Mouse (Mus musculus) frontal cortex, postnatal 25 days (tissue): ENCODE results near the gene Ccnd2.

Experiments used
- DNase-seq, 2 experiments: peaks; one replicate each; pipeline ENCODE4 v3.0.0; 2022; ENCODE audit warnings: low spot score in 2 of 2

The Ccnd2 gene

DNA sequence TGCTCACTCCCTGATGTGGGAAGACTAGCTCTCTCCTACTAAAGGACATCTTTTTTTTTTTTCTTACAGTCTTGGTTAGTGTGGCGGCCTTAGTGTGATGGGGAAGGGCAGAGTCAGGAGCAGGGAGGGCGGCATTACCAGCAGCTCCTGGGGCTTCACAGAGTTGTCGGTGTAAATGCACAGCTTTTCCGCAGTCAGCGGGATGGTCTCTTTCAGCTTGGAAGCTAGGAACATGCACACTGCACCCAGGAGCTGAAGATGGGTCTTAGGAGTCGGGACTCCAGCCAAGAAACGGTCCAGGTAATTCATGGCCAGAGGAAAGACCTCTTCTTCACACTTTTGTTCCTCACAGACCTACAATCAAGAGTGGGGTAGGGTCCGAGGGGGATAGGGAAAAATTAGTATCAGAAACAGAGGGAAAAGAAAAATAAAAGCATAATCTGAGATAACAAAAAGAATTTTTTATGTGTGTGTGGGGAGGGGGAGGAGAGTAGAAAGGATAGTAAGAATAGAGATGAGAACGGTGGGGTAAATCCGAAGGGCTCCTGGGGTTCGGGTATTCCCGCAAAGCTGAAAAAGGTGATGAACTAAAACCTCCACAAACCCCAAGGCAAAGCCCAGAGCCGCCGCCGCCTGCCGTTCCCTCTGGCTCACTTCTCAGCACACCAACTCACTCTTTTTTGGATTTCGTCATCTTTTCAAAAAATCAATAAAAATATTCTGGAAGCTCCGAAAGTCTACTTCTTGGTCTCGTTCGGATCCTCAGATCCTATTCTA is 3.3 kb downstream of the Ccnd2 start:
- no peak for DNase-seq

DNA sequence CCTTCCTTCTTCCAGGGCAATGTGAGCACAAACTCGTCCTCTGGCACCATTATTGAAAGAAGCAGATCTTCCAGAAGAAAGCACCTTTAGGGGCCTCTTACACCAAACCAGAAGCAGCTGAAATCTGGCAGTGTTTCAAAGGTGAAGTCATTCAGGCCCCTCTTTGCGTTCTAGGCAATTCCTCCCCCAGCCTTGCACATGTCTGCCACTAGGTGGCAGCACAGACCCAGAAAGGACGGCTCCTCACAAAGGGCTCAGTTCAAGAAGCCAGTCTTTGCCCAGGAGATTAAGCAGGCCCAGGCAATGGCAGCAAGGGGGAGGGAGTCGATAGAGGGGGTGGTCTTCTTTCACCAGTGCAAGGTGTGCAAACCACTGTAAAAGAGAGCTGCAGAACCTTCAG is 4.3 kb downstream of the Ccnd2 start:
- DNase-seq = peak in 1 of 2 experiments; percentile 79

GRCm38 (mm10) chr6:127146322-127146947 is 5.6 kb downstream of the Ccnd2 start:
- DNase-seq = no peak

DNA sequence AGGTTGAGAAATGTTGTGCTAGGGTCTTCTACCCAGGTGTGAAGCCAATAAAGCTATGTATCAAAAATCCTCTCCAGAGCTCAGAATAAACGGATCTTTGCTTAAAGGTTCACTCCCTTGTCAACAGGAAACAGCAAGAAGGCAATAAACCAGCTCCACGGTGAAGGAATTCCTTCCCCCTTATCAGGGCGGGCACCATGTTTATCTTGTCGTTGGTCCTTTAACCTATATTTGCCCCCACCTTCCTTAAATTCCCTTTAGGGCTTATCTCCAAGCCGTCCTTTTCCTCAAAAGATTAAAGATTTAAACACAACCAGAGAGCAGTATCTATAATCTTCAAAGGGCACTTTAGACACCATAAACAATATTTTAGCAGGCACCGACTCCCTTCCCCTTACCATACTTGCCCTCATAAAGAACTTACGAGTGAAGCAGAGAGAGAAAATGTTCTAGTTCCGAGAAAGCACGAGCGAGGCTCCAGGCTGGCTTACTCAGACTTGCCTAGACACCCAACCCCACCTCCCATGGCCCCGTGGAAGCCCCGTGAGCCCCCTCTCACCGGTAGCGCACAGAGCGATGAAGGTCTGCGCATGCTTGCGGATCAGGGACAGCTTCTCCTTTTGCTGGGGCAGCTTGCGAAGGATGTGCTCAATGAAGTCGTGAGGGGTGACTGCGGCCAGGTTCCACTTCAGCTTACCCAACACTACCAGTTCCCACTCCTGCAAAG is 6.4 kb downstream of the Ccnd2 start:
- no peak for DNase-seq

GRCm38 (mm10) chr6:127143576-127144288 is 8.3 kb downstream of the Ccnd2 start:
- no peak for DNase-seq

DNA sequence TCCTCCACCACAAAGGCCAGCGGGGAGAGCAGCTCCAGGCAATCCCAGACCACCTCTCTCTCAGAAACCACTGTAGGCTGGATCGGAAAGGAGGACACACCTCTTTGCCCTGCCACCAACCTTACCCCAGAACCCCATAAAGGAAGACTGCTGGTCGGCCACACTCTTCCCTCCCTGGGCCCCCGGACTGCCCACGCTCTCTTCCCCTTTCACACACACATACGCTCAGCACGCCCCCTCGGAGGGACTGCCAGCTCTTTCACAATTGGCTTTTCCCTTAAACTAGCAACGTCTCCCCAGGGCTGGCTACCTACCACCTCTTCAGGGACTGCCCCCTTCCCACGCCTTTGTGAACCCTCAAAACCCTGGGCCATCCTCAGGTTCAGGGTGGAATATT is 8.9 kb downstream of the Ccnd2 start:
- no peak for DNase-seq

DNA sequence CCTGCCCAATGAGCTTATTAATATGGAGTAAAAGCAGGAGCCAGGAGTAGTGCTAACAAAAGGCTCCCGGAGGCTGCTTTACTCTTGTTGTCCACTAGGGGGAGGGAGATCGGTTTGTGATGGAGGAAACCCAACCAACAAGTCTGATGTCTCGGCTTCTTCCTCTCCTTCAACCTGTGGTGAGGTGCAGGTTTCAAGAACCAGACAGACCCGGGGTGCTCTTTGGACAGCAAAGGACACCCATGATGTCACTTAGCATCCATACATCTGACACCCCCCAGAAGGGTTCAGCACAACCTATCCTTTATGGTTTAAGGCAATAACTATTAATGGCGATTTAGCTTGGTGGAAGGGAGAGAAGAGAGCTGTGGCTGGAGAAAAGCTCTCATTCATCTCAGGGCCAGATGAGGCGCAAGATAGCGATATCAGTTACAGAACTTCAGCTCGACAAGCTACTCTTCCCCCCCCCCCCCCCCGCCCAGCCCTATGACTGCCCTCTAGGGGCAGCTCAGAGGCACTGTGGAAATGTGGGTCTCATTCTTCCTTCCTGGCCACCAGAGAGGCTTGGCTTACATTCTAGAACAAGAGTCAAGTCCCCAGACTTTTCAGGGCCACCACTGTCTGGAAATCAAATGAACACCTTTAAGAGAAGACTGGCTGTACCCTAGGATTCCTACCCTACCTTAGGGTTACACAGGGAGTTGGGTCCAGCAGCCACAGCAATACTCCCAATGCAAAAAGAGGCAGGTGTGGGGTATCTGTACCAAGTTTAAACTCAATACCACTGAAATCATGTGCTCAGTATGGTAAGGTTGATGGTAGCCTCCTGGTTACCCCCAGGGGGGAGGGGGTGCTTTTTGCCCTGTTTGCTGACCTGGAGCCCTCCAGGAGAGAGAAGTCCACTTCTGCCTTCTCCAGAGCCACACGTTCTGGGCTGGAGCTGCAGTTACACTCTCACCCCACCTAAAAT is 9.6 kb downstream of the Ccnd2 start:
- no peak for DNase-seq

- DNase-seq = no peak
Measured at GRCm38 (mm10) chr6:127138962-127139361, 13.0 kb downstream of the Ccnd2 start.

DNA sequence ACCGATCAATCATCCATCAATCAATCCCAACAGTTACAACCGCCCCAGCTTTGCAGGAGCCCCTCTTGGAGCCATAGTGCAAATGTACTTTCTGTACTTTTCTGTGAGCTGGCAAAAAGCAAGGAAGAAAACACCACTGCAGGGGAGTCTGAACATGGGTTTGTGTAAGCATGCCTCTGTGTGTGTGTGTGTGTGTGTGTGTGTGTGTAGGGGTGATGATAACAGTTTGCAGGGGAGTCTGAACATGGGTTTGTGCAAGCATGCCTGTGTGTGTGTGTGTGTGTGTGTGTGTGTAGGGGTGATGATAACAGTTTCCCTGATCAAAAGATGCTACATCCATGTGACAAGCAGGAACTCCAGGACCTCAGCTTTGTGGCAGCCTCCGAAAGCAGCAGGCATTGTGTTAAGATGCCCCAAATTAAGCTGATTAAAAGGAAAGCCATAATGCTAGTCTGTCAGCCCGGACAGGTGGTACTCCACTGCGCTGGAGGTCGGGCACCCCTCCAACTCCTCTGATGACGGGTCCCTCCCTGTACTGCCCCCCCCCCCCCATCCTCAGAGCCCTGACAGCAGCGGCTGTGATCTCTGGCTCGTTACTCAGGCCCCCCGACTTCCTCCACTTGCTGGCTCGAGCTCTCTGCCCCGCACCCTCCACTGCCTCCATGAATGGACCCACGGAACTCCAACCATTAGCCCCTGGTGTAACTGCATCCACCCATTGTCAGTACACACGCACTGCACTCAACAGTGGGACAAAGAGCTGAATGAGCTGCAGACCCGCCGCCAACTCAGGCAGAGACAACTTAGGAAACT is 18.4 kb downstream of the Ccnd2 start:
- DNase-seq = no peak

GRCm38 (mm10) chr6:127132719-127133118 is 19.3 kb downstream of the Ccnd2 start:
- DNase-seq = no peak

GRCm38 (mm10) chr6:127131946-127132345 is 20.0 kb downstream of the Ccnd2 start:
- no peak for DNase-seq

DNA sequence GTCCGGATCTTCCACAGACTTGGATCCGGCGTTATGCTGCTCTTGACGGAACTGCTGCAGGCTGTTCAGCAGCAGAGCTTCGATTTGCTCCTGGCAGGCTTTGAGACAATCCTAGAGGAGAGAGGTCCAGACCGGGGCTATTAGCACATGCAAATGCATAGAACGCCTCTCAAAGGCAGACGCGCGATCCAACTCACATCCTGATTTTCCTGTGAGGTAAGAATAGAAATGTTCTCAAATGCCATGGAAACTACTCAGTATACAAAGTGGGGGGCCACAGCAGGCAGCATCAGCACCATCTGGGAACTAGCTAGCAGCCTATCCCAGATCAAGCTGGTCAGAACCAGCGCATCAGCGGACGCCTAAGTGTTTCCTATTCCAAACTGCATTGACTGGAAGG is 21.6 kb downstream of the Ccnd2 start:
- no peak for DNase-seq

DNA sequence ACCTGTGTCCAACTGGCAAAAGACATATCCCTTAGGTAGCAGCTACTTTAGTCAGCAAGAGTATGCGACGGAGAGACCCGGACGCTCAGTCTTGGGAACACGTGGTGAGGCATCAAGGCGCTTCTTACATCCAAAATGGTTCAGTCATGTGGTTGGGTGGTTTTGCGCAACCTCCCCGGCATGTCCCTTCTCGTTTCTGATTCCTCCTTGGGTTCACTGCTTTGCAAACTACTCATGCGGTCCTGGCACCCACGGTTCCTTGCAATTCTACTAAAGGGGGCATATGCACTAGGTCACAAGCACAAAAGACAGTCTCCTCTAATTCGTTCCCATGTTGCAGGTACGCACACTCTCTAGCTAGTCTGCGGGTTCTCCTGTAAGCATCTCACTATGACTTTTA is 22.3 kb downstream of the Ccnd2 start:
- no peak for DNase-seq

DNA sequence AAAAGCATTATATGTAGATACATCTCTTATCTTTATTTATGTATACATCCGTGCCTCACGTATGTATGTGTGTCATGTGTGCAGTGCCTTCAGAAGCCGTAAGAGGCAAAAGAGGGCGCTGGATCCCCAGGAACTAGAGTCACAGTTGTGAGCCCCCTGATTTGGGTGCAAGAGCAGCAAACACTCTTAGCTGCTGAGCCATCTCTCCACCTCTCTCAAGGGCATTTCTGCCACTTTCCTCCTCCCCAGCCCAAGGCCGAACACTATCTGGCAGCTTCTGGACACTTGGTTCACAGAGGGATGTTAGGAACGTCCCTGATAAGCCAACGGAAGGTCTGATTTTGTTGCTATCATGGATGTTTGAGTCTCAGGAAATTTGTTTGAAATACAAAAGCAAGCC is 28.5 kb downstream of the Ccnd2 start:
- no peak for DNase-seq

- DNase-seq = no peak
Measured at GRCm38 (mm10) chr6:127122996-127123395, 29.0 kb downstream of the Ccnd2 start.

- DNase-seq = no peak
Measured at GRCm38 (mm10) chr6:127122221-127122806, 29.7 kb downstream of the Ccnd2 start.

GRCm38 (mm10) chr6:127114753-127115456 is 37.1 kb downstream of the Ccnd2 start:
- no peak for DNase-seq

GRCm38 (mm10) chr6:127109402-127109930 is 42.5 kb downstream of the Ccnd2 start, which contains the start of gene Tigar:
Tigar (minus strand) TSS chr6:127109557.
- DNase-seq = peak; percentile 82 to 91
